Mouse (Mus musculus) liver, embryonic 12.5 days (tissue): ENCODE results near the gene Gm10310. TPM values are rescaled to one million over a fixed set of nuclear protein-coding genes. Genes with fewer than 3 reads are reported as not detected.

Source experiments
- polyA plus RNA-seq: library from polyadenylated mRNA; unstranded; fragments of >200 nt; fragmentation: Nextera tagmentation; extraction: Ambion mirVana; gene quantifications from 2 replicates; pipeline ENCODE4 v1.2.1, GENCODE M21; 2016

Gm10310 gene
- polyA plus RNA-seq, 1 experiment from 2014 or later: not detected

Other genes starting within 250 kb of the Gm10310 start
- not detected in 2 replicates for gene Olfr806, start 243.1 kb downstream of the Gm10310 start, polyA plus RNA-seq
- gene Olfr807, start 227.3 kb downstream of the Gm10310 start, polyA plus RNA-seq: not detected in 2 replicates
- gene Olfr808, start 219.6 kb downstream of the Gm10310 start, polyA plus RNA-seq: not detected in 2 replicates
- gene Olfr809, start 210.4 kb downstream of the Gm10310 start, polyA plus RNA-seq: not detected in 2 replicates
- not detected in 2 replicates for gene Olfr810, start 190.1 kb downstream of the Gm10310 start, polyA plus RNA-seq
- gene Olfr811, start 180.7 kb downstream of the Gm10310 start, polyA plus RNA-seq: not detected in 2 replicates
- gene Olfr812, start 139.0 kb downstream of the Gm10310 start, polyA plus RNA-seq: not detected in 2 replicates
- not detected in 2 replicates for gene Olfr813, start 129.7 kb downstream of the Gm10310 start, polyA plus RNA-seq
- gene Olfr814, start 105.2 kb downstream of the Gm10310 start, polyA plus RNA-seq: not detected in 2 replicates
- not detected in 2 replicates for gene Olfr815, start 79.2 kb downstream of the Gm10310 start, polyA plus RNA-seq
- gene Olfr816, start 69.5 kb downstream of the Gm10310 start, polyA plus RNA-seq: not detected in 2 replicates
- gene Olfr818, start 36.0 kb downstream of the Gm10310 start, polyA plus RNA-seq: not detected in 2 replicates
- not detected in 2 replicates for gene Olfr819, start 17.8 kb downstream of the Gm10310 start, polyA plus RNA-seq
- gene Olfr247, start 8.9 kb downstream of the Gm10310 start, polyA plus RNA-seq: not detected in 2 replicates
- not detected in 2 replicates for gene Olfr820, start 27.6 kb upstream of the Gm10310 start, polyA plus RNA-seq
- not detected in 2 replicates for gene Olfr821, start 45.3 kb upstream of the Gm10310 start, polyA plus RNA-seq
- not detected in 2 replicates for gene Olfr822, start 86.1 kb upstream of the Gm10310 start, polyA plus RNA-seq
- not detected in 2 replicates for gene Olfr823, start 130.3 kb upstream of the Gm10310 start, polyA plus RNA-seq
- gene Olfr824, start 144.9 kb upstream of the Gm10310 start, polyA plus RNA-seq: not detected in 2 replicates
- gene Olfr825, start 181.7 kb upstream of the Gm10310 start, polyA plus RNA-seq: not detected in 2 replicates
- gene Olfr826, start 199.1 kb upstream of the Gm10310 start, polyA plus RNA-seq: not detected in 2 replicates
- gene Olfr827, start 229.3 kb upstream of the Gm10310 start, polyA plus RNA-seq: not detected in 2 replicates